Mouse (Mus musculus) gastrocnemius, postnatal 25 days (tissue): ENCODE measurements at regions not wholly inside any gene's neighbourhood (a gene's known extent, or its start where the extent isn't known, plus 50 kb on each side); places are given as distances from the start of the nearest gene placed in this dataset.

Experiments used
- DNase-seq: peaks from one replicate; pipeline ENCODE4 v3.0.0; 2022

DNA sequence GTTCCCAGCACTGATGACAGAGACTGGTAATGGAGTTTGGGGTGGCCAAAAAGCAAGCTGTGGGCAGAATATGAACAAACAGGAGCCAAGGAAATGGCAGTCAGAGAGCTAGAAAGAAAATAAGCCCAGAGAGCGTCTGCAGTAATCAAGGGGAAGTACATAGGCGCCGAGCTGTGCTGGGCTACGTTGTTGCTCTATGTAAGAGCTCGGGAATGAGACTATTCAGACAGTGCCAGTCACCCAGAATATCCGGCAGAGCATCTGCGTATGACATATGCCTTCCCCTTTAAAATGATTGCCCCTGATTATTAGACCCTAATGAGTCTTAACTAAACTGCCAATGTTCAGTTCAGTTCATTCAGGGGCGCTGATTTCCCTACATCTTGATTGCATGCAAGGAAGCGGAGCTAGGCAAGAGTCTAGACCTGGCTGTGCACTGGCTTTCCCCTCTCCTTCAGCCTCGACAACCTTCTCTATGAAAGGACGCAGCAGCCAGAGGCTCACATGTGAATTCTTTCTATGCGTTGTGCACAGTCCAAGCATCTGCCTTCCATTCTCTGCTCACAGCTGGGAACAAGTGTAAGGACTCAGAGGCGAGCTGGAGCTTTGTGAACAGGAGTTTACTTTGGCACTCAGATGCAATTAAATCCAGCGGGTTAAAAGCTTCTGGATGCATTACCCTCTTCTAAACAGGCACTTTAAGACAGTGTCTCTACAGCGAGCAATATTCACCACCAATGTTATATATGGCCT is 125.7 kb upstream of the Gdf10 start:
- DNase-seq, result no peak

GRCm38 (mm10) chr14:33804321-33804720 is 119.1 kb upstream of the Gdf10 start:
- DNase-seq, result peak; percentile 83

DNA sequence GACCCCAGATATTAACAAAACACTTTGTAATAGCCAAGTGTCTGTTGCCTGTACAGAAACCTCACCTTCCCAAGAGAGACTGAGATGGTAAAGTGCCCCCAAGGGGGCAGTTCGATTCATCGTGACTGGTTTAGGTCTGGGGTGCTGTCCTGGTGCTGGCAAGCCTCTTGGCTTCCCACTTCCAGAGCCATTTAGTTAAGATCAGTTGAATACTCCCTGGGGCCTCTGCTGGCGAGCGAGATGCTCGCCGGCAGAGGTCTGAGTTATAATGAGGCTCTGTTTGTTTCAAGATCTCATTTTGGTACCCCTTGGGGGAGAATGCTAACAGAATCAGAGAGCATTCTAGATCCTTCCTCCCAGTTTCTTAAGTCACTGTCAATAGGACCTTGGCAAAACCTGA is 118.7 kb upstream of the Gdf10 start:
- DNase-seq, result peak; percentile 61

GRCm38 (mm10) chr14:33807196-33807595 is 116.2 kb upstream of the Gdf10 start:
- DNase-seq, result no peak

DNA sequence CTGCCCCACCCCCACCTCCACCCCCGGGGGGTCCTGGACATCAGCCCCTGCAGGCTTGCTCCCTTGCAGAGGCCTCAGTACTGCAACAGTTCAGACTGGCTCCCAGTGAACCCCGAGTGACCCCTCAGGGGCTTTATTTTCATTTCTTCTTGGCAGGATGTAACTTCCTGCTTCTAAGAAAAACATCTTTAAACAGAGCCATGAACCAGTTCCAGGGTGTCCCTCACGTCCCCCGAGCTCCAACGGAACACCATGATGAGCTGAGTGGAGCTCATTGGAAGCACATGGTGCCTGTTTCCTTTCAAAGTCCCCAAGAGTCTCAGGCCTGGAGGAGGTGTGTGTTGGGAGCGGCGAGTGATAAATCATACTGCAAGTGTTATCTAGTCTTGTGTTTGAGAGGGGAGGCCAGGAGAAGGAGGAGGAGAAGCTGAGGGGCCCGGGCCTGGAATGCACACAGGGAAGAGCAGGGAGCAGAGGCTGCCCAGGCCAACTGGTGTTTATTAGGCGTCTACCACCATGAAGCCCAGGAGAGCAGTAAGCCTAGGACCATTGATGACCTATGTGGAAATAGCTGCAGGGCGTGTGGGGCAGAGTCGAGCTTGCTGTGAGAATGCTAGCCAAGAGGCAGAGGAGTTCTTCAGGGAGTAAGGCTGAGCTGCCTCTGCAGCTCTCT is 114.7 kb upstream of the Gdf10 start:
- peak; percentile 68 for DNase-seq

- DNase-seq, result no peak
Observed at GRCm38 (mm10) chr14:33810584-33810983, 112.8 kb upstream of the Gdf10 start.

DNA sequence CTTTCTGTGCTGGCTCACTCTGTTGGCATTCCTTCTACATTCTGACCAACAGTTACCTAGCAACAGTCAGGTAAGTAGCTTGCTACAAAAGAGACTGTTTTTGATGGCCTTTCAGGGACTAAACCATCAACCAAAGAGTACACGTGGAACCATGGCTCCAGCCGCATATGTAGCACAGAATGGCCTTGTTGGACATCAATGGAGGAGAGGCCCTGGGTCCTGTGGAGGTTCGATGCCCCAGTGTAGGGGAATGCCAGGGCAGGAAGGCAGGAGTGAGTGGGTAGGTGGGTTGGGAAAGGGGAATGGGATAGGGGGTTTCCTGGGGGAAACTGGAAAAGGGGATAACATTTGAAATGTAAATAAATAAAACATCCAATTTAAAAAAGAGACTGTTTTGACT is 112.1 kb upstream of the Gdf10 start:
- DNase-seq, result no peak

- no peak for DNase-seq
Observed at GRCm38 (mm10) chr14:33812266-33812665, 111.1 kb upstream of the Gdf10 start.

- DNase-seq, result no peak
Observed at GRCm38 (mm10) chr14:33812772-33813171, 110.6 kb upstream of the Gdf10 start.

DNA sequence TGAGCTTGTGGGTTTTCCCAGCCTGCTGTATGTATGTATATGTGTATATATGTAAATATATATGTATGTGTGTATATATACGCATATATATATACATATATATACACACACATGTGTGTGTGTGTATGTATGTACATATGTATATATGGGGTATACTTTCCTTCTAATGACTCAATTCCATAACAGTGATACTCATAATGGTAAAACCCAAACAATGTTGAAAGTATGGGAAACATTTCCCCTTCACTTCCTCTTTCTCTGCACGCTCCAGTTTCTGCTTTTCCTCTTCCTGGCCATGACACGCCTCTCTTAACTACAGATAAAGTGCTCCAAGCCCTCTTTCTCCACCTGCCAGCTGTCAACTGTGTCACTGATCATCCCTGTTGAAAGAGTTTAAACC is 110.1 kb upstream of the Gdf10 start:
- no peak for DNase-seq

GRCm38 (mm10) chr14:33814107-33814506 is 109.3 kb upstream of the Gdf10 start:
- no peak for DNase-seq

DNA sequence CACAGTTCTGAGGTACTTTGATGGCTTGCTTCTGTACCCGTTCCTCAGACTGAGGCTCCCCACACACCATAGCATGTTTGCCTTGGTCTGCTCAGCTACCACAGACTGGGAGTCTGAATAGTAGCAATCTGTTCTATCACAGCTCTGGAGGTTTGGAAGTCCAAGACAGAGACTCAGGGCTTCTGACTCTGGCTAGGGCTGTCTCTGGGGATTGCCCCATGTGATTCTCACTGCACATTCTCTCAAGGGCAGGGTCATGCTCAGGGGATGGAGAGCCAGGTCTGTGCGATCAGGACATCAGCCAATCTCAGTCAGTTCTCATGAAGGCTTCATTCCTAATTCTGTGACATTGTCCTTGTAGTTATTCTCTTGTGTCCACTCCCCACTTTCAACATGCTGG is 108.8 kb upstream of the Gdf10 start:
- DNase-seq, result no peak

DNA sequence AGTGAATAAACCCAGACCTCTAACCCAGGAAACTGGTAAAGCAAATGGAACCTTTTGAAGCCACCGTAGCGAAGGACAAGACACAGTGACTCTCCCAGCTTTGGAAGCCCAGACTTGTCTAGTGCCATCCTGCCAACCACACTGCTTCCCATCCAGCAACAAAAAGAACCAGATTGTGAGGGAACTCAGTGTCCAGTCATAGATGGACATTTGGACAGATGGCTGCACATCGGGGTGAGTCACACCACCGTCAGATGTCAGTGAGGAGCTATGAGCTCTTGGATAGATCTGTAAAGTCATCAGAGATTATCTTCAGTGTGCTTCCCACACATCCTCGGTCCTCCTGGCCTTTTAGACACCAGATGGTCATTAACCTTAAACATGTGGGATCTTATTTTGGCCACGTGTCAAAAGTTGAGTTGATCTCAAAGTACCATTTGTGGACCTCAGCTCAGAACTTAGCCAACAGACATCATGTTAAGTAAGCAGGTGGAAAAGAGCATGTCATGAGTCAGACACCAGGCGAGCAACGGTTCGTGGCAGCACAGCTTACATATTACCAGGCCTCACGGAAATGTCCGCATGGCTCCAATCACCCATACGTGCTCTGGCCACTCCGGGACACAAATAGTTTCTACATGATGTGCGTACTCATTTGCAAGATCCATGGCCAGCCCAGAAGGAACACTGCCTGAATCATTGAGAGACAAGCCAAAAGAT is 102.7 kb upstream of the Gdf10 start:
- DNase-seq, result no peak

DNA sequence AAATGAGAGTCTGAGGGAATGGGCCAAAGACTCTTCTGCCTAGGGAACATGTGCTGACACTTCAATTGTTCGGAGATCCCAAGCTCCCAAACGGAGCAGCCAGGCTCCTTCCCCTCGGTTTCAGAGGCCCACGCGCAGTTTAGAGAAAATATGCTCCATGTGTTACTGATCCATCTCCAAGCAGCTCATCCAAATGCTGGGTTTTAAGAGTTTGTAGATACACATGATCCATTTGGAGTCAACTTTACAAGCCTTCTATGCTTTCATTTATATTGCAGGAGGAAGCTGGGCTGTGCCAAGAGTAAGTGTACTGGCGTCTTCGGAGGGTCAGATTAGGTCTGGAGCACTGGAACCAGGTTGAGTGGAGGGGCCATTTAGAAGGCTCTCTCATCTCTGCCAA is 102.0 kb upstream of the Gdf10 start:
- DNase-seq, result no peak

DNA sequence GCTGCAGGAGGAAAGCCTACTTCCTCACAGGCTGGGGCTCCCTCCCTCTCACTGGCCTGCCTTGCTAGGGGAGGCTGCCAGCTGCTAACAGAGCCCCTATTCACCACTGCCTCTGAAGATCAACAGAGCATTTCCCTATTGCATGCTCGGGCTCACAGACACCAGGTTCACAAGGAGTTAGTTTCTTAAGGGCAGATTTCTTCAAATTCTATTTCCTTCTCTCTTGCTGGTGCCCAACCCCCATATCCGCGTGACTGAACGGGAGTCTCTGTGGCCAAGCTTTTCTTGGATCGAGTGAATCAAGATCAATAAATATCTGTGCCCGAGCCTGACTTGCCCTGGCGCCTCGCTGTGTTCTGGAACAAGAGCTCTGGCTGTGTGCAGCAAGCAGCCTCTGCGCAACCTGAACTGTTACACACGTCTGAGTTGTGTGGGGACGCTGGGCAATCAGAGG is 98.9 kb upstream of the Gdf10 start:
- peak; percentile 37 for DNase-seq

GRCm38 (mm10) chr14:33826003-33826644 is 97.3 kb upstream of the Gdf10 start:
- no peak for DNase-seq

DNA sequence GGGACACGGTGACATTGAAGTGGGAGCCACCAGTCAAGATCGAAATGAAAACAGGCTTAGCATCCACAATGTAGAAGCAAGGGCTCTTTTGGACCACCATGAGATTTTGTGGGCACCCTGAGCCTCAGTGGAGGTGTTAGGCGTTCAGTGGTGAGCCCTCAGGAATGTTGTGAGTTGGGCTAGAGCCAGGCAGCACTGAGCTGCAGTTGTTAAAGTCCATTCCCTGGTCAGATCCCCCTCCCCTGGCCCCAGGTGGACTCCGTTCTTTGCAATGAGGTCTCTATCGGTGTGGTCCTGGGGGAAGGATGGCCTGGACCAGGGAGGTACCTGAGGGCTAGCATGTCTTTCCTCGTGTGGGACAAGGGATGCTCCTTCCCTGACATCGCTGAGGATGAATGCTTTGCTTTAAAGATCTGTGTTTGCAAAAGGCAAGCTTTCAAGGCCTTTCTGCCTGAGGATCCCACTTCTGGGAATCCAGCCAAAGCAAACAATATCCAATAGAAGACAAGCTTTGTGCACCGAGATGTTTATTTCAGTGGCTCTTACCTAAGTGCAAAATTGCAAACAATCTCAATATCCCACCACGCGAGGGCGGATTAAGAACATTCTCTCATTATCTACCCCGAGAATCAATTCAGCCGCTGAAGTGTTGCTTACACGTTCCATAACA is 90.6 kb upstream of the Gdf10 start:
- no peak for DNase-seq

GRCm38 (mm10) chr14:33836341-33836740 is 87.0 kb upstream of the Gdf10 start:
- DNase-seq, result no peak

GRCm38 (mm10) chr14:33841821-33842220 is 81.6 kb upstream of the Gdf10 start:
- peak; percentile 36 for DNase-seq

DNA sequence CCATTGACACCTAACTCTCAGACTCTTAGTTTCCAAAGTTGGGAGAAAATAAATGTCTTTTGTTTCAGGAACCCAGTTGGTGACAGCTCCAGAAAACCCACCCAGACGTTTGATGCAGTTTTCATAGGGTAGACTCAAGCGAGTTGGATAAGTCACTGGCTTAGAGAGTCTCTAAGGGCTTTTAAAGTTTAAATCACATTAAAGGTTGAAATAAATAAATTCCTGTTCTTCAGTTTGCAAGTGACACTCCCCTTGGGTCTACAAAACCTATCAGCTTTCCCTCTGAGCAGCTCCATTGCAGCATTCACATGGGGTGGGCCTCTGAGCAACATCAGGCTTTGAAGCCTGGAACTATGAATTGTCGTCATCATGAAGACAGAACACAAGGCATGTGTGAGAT is 69.9 kb upstream of the Gdf10 start:
- no peak for DNase-seq

DNA sequence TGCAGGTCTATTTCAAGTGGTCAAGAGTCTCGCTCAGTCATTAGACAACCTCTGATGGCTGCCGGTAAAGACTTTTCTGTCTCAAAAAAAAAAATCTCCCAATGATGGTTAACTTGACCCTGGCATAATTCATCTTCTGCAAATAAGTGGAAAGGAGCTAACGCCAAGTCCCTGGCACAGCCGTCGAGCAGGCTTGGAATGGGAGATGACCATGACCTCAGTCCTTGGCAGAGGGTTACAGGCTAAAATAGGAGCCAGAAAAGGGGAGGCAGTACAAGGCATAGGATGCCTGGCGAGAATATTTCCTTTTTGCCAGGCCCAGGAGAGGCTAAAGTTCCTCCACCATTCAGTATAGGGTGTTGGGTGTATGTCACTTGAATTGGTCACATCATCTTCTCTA is 69.2 kb upstream of the Gdf10 start:
- DNase-seq, result peak; percentile 43

- no peak for DNase-seq
Observed at GRCm38 (mm10) chr14:33856992-33857391, 66.4 kb upstream of the Gdf10 start.
